Mouse (Mus musculus) left cerebral cortex, postnatal 25 days (tissue): ENCODE results near the gene Abcb1a. TPM values are rescaled to one million over a fixed set of nuclear protein-coding genes. Genes with fewer than 3 reads are reported as not detected.

Experiments used
- DNase-seq, 2 experiments: peaks; one replicate each; pipeline ENCODE4 v3.0.0; 2022; ENCODE audit warnings: low spot score in 2 of 2, mixed read lengths in 1 of 2
- intact Hi-C: fragments of 180-260 bp; cut with DNase I; formaldehyde crosslinking; loops from one replicate; pipeline ENCODE4 v1.15.1; 2025
- total RNA-seq, 2 experiments: library from RNA; stranded (reverse); gene quantifications; 2 replicates each; pipeline ENCODE4 v1.2.3; 2021

The Abcb1a gene
- total RNA-seq = 10 to 100 TPM; 17.5 to 20.3 TPM

GRCm38 (mm10) chr5:8659911-8660737, at the start of gene Abcb1a:
TSS of gene Abcb1a (plus strand) at chr5:8660077.
- intact Hi-C loops = no loop called here
- DNase-seq = peak in 1 of 2 experiments; percentile 5

- DNase-seq = peak; percentile 70 to 81
- intact Hi-C loops = loop anchor here (1.0 to 2.0 kb wide), 2 partner anchors 273 to 375 kb away; partner anchors contain the start of gene Crot
These were observed 37.7 kb upstream of the Abcb1a start for GRCm38 (mm10) chr5:8622071-8622595.

GRCm38 (mm10) chr5:8622596-8623231, 37.2 kb upstream of the Abcb1a start, which contains the start of gene Rundc3b:
TSS of gene Rundc3b (minus strand) at chr5:8622952.
- intact Hi-C loops = loop anchor here (1.0 to 2.0 kb wide), 2 partner anchors 272 to 375 kb away; partner anchors contain the start of gene Crot

GRCm38 (mm10) chr5:8632901-8633300, 27.0 kb upstream of the Abcb1a start:
- intact Hi-C loops = no loop called here
- DNase-seq = no peak

More at GRCm38 (mm10) chr5:8622596-8623231, 37.2 kb upstream of the Abcb1a start, which contains the start of gene Rundc3b:
- peak; percentile 93 to 97 for DNase-seq

- intact Hi-C loops = no loop called here
- DNase-seq = no peak
These were observed 25.3 kb upstream of the Abcb1a start for GRCm38 (mm10) chr5:8634489-8634975.

GRCm38 (mm10) chr5:8648300-8648699, 11.6 kb upstream of the Abcb1a start:
- intact Hi-C loops = no loop called here
- DNase-seq = no peak

- intact Hi-C loops = no loop called here
These were observed 11.1 kb upstream of the Abcb1a start for GRCm38 (mm10) chr5:8648774-8649173.

GRCm38 (mm10) chr5:8652085-8652484, 7.8 kb upstream of the Abcb1a start:
- no peak for DNase-seq
- intact Hi-C loops = no loop called here

More at GRCm38 (mm10) chr5:8648774-8649173, 11.1 kb upstream of the Abcb1a start:
- no peak for DNase-seq

- intact Hi-C loops = no loop called here
- DNase-seq = no peak
These were observed 868 bp downstream of the Abcb1a start for GRCm38 (mm10) chr5:8660738-8661151.

- intact Hi-C loops = no loop called here
These were observed 4.8 kb downstream of the Abcb1a start for GRCm38 (mm10) chr5:8664678-8665077.

GRCm38 (mm10) chr5:8667758-8668474, 8.0 kb downstream of the Abcb1a start:
- intact Hi-C loops = no loop called here
- DNase-seq = no peak

More at GRCm38 (mm10) chr5:8664678-8665077, 4.8 kb downstream of the Abcb1a start:
- no peak for DNase-seq

- DNase-seq = no peak
- intact Hi-C loops = no loop called here
These were observed 9.7 kb downstream of the Abcb1a start for GRCm38 (mm10) chr5:8669606-8670005.

GRCm38 (mm10) chr5:8675262-8675951, 15.5 kb downstream of the Abcb1a start:
- no peak for DNase-seq
- intact Hi-C loops = no loop called here

GRCm38 (mm10) chr5:8675952-8676262, 16.0 kb downstream of the Abcb1a start:
- intact Hi-C loops = no loop called here
- no peak for DNase-seq

GRCm38 (mm10) chr5:8681166-8681565, 21.3 kb downstream of the Abcb1a start:
- intact Hi-C loops = no loop called here
- DNase-seq = no peak

- intact Hi-C loops = no loop called here
- DNase-seq = no peak
These were observed 23.8 kb downstream of the Abcb1a start for GRCm38 (mm10) chr5:8683686-8684085.

- no peak for DNase-seq
- intact Hi-C loops = no loop called here
These were observed 26.2 kb downstream of the Abcb1a start for GRCm38 (mm10) chr5:8686071-8686470.

GRCm38 (mm10) chr5:8687550-8687949, 27.7 kb downstream of the Abcb1a start:
- intact Hi-C loops = no loop called here
- no peak for DNase-seq

GRCm38 (mm10) chr5:8716061-8716460, 56.2 kb downstream of the Abcb1a start:
- DNase-seq = no peak
- intact Hi-C loops = no loop called here
